Mouse (Mus musculus) stomach, postnatal 0 days (tissue): ENCODE results near the gene Ppa2.

Experiments
- CTCF ChIP-seq: IDR thresholded peaks from 2 replicates; pipeline ENCODE4 v1.5.1; 2016; ENCODE audit warnings: antibody characterized with exemption, low read depth, mild to moderate bottlenecking, moderate library complexity
- EP300 ChIP-seq: optimal IDR thresholded peaks from 2 replicates; pipeline ENCODE3; 2016; ENCODE audit warnings: antibody characterized with exemption

- TF ChIP-seq CTCF (no peak), EP300 (no peak)
Observed at GRCm38 (mm10) chr3:133379997-133380396, 70.1 kb downstream of the Ppa2 start.
